Mouse (Mus musculus): ENCODE measurements around the gene Cxcl9.

Gene Cxcl9

DNA sequence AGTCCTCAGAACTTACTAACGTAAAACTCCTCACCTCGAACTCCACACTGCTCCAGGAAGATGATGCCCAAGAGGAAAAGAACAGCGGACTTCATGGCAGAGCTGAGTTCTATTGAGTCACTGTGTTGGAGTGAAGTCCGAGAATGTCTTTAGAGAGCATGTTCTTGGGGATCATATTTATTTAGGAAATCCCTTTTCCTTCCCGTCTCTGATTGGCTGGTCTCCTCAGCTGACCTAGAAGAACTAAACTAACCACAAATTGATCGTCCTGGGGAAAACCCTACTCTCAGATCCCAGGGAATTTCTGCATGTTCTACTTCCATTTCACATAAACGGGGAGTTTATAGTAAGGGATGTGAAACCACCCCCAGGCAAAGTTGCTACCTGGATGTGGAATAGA is at the start of gene Cxcl9:
Gene Cxcl9 (minus strand): TSS at position 151 of the 400 bp plus-strand sequence.
- DNase-seq (ENCODE audit: low read depth, low spot score), result no peak

DNA sequence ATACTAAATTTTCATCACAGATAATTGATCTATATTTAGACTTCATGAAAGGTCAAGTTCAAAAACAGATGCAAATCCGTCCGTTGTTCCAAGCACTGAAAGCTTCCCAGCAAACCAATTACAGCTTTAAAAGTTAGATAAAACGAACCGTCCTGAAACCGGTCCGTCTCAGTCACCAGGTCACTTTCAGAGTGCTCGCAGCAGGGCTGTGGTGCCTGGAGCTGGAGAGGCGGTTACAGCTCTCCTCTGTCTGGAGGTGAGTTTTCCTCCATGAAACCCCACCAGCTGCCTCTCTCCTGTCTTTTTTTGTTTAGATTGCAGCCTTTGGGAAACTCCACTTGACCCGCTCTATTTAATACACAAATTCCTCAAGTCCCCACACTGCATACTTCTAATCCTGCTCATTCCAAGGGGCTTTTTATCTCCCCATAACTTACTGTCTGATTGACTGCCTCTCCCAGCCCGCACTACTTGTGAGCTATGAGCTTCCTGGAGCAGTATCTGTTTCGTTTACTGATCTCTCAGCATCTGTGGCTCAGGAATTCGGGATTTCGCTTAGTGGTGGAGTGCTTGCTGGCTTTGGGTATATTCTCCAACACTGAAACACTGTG is 49.0 kb upstream of the Cxcl9 start:
- no peak for DNase-seq (ENCODE audit: low read depth, low spot score)

DNA sequence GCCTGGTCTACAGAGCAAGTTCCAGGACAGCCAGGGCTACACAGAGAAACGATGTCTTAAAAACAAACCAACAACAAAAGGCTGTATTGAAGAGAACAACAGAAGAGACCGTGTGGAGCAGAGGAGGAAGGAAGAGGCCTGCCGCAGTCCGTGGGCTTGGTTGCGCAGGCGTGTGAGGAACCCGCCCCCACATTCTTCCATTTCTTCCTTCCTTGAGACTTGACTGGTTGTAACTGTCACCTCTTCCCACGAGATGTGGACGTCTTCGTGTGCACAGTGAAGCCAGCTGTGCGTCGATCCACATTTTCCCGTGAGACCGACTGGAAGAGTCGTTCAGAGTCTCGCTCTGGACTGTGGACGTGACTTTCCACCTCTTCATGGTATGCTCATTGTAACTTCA is 47.5 kb upstream of the Cxcl9 start:
- DNase-seq (ENCODE audit: low read depth, low spot score), result peak; percentile 30

DNA sequence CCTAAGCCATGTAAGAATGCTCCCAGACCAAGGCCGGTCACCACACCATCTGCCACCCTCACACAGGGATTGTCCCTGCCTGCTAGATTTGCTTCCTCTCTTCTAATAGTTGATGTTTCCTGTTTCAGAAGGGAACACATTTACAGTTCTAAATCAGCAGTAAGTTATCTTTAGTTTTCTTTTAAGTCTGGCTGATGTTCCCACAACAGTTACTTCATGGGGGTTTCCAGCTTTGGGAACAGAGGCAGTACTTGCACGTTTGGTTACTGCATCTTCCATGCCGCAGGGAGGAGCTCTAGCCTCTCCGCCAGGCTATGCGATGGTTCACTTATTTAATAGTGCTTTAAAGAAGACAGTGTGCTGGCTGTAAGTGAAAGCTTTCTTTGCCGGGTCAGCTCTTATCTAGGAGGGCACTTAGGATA is 46.9 kb upstream of the Cxcl9 start:
- DNase-seq (ENCODE audit: low read depth, low spot score), result no peak

DNA sequence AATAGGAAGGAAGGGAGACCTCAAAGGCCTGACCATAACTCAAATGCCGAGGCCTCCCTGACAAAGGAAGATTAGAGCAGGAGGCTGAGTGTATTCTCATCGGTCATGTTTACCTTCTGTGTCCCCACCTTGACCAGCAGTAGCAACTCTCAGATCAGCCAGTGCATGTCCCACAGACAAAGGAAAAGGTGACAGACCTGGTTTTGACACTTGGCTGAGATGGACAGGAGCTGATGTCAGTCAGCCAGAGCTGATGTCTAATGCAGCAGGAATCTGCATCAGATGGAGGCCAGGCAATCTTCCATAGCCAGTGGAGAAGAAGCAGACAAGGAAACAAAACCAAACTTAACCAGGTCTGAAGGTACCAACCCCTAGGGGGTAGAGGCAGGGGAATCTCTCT is 44.7 kb upstream of the Cxcl9 start:
- DNase-seq (ENCODE audit: low read depth, low spot score), result no peak

DNA sequence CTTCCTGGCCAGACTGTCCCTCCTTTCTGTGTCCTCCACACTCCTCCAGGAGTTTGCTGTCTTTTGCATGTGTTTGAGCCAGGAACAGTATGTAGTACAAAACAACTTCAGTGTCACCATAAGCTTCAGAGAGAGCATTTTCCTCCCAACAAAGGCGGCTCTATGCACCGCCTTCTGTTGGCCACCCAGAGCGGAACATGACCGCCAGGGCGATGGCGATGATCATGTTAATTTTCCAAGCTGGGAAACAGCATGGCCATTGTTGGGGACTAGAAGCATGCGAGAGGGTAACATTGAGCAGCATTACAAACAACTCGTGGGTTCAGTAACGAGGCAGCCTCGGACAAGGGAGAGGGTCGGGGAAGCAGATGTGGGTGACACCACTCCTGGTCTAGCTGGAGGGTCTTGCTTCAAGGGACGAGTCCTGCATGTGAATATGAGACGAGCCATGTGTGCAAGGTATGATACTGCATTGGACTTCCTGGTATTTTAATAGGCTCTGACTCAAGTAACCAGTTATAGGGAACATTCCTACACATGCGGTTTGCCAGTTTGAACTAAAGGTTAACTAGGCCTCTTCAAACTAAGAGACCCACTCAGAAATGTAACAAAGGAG is 43.6 kb upstream of the Cxcl9 start:
- DNase-seq (ENCODE audit: low read depth, low spot score), result no peak

DNA sequence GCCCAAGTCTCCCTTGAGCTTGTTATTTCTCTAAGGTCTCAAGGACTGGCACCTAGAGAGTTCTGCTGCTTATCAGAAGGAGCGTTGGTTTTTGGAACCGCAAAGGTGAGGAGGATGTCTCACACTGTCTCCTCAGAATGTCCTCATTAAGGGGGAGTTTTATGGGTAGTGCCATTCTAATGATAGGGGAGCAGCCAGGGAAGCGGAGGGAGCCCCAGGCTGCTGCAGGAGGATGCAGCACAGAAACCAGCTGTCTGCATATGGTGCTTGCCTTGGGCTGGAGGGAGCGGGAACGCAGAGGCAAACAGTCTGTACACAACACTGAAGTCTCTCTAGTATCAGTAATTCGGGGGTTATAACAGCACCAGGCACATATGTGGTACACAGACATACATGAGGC is 43.0 kb upstream of the Cxcl9 start:
- DNase-seq (ENCODE audit: low read depth, low spot score), result no peak

DNA sequence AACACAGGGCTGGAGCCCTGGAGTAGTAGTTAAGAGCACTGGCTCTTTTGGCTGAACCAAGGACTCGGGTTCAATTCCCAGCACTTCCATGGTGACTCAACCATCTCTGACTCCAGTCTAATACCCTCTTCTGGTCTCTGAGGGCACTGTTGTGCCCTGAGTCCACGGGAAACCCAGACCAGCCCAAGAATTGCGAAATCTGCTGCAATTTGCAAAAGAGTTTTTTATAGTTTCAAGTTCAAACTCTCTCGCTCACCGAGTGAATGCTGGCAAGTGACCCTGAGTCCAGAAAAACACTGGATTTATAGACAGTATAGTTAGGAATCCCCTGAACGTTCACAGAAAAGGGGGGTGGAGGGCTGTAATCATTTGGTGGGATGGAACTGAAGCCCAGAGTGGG is 42.5 kb upstream of the Cxcl9 start:
- DNase-seq (ENCODE audit: low read depth, low spot score), result no peak

DNA sequence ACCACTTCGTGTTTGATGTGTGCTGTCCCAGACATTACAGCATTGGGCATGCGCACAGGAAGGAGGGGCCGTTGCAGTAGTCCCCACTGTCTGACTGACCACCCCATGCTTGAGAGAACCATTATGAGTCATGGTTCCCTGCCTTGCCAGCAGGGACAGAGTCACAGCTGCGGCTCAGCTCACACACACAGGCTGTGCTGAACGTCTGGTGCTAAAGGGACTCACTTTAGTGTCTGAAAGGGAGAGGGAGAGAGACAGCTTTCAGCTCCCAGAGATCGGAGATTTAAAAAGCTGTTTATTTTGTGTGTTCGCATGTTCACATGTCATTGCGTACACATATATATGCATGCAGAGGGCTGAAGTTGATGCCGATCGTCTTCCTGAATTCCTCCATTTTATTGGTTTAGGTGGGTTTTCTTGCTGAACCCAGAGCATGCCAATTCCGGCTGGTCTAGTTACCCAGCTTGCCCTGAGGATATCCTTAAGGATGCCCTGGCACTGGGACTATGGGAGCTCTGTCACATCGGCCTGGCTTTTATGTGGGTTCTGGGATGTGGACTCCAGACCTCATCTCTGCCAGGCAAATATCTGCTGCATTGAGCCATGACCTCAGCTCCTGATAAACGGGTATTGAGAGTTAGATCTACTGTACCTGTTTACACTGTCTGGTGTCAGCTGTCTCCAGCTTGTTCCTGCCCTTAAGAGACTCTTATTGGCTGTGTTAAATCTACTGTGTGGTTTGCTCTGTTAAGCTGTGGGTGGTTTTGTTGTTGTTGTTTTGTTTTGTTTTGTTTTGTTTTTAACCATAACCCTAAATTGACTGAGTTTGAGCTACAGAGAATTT is 41.5 kb upstream of the Cxcl9 start:
- no peak for DNase-seq (ENCODE audit: low read depth, low spot score)

DNA sequence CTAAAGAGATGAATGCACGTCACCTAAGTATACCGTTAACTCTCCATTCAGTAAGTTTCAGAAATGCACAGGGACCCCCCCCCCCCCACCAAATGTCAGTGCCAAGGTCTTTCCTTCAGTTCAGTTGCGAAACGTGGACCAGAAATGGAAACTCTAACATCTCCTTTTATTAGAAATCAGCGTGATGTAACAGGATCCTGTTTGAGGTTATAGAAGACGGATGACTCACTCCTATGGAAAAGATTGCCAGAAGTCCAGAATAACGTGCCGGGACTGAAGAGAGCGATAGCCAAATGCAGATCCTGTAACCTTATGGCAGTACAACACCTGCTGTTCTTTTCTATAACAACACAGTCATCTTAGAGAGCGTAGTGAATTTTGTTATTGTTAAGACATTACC is 40.5 kb upstream of the Cxcl9 start:
- no peak for DNase-seq (ENCODE audit: low read depth, low spot score)

DNA sequence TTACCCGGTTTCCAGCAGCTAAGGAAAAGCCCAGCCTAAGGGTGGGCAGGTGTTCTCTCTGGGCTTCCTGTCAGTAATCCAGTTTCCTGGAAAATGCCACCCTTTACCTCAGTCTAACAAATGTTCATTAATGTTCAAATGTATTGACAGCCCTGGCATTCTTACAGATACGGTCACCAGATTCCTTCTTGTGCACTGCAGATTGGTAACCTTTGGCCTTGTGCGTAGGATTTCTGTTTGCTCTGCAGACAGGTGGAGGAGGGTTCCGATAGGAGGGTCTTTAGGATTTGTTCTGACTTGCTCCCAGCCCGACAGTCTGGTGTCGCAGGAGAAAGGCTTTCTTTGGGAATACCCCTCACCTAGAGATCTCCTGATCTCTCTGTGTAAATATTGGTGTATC is 38.7 kb upstream of the Cxcl9 start:
- DNase-seq (ENCODE audit: low read depth, low spot score), result no peak

DNA sequence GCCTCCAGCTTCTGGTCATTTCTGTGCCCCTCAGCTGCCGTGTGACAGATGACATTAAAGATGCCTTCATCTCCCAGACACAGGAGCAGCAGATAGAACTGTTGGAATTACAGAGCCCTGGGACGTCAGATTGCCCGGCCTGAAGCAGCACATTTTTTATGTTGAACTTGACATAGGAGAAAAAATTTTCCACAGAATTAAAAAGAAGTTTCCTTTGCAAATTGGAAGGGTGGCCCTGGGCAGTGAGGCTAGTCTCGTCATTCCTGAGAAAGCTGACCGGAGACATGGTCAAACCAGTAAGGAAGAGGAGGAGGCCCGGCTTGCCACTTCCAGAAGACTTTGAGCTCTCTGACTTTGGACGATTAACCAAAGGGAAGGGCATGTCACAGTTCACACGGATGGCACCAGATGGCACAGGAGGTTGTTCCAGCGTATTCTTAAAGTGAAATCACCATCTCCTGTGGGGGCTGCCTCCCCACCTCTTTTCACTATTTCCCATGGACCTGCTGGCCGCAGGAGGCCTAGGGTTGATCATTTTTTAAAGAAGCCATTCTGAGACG is 37.3 kb upstream of the Cxcl9 start:
- no peak for DNase-seq (ENCODE audit: low read depth, low spot score)

DNA sequence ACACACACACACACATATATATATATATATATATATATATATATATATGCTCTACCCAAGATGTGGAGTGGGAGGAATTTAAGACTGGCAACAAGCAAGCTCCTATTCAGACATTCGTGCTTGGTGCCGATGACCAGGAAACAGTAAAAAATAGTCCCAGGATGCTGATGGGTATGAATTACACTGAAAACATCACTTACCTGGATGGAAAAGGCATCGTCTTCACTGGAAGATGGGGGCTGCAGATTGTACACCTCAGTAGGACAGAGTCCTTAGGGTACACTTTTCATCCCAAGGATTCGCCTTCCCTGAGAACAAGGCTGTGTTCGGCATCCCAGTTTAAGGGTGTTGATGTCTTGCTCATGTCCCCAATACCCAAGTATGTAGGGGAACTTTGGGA is 36.1 kb upstream of the Cxcl9 start:
- DNase-seq (ENCODE audit: low read depth, low spot score), result no peak

DNA sequence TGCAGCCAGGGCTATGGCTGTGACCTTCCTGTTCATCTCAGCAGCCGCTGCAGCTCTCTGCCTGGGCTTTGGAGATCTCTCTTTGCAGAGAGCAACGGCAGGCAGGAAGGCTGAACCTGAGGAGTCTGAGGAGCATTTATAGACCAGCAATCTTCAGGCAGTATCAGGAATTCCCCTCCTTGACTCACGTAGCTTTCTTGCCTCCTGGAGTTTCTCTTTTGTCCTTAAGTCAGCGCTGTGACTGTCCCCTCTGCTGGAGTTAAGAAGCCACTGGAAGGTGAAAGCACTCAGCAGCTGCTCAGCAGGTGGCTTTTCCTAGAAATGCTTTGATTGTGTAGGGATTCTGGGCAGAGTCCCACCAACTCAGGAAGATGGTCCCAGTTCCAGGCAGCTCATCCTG is 35.3 kb upstream of the Cxcl9 start:
- DNase-seq (ENCODE audit: low read depth, low spot score), result peak; percentile 82

DNA sequence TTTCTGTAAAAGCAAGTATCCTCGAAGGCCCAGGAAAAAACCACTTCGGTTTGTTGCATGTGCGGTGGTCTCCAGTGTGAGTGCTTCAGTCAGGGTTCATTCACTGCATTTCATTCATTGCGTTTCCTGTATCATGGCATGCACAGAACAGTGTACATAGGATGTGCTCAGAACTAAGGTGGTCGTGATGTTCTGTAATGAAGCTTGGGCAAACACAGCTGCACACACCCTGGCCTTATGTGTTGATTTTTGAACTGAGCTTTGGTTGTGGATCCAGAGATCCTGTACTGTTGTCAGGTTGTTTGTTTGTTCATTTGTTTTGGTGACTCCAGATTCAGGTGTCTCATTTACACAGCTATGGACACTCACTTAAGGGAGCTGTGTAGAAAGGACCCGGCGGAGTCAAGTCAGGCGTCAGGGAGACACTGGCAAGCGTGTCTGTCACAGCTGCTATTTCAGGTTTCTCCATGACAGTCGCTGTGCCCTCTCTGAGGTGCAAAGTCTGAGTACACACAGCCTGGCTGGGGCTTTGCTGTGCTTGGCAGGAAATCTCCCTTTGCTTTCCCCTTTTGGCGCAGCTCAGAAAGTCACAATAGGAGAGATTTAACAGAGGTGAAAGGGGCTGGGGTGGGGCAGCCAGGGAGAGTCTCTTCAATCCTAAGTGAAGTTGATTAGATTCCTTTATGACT is 31.0 kb upstream of the Cxcl9 start:
- DNase-seq (ENCODE audit: low read depth, low spot score), result peak; percentile 13

DNA sequence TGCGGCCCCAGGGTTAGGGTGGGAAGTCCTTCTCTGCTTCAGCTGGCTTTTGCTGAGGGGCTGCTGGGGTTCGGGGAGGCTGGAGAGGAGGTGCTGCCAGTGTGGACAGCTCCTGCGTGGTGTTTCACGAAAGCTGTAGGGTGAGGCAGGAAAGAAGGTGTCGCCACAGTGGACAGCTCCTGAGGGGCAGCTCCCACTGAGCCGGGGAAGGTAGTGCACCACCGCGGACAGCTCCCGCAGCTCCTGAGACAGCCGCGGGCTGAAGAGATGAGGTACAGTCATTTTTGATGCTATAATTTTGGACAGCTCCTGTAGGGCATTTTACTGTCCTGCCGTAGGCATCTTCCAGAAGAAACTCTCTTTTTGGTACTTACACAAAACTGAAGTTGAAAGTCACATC is 30.2 kb upstream of the Cxcl9 start:
- DNase-seq (ENCODE audit: low read depth, low spot score), result peak; percentile 74

DNA sequence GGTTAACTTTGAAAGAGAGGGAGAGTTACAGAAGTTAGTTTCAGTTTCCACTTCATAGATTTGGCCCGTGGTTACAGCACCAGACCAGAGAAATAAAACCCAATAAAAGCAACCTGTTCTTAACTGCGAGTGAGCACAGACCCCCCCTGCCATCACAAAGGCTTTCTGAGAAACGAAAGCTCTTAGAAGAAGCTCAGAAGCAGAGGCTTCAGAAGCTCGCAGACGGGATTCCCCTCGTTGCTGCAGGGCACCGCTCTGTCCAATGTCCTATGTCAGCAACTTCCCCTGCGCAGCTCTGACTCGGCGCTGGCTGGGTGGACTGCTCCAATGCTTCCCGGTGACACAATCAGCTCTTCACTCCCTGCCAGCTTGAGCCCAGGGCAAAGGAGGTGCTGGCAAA is 25.6 kb upstream of the Cxcl9 start:
- DNase-seq (ENCODE audit: low read depth, low spot score), result no peak

DNA sequence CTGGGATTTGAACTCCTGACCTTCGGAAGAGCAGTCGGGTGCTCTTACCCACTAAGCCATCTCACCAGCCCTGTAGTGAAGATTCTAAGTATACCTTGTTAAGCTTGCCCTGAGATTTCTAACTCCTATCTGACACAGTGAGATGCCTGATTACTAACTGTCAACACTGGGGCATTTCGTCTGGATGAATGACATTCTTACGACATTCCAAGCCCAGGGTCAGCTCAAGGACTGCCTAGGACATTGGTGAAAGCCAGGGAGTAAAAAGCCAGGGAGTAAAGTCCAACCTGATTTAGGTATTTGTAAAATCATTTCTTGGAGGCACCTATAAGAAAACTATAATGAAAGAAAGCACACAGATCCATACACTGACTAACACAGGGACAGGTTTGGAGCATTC is 24.8 kb upstream of the Cxcl9 start:
- DNase-seq (ENCODE audit: low read depth, low spot score), result peak; percentile 14

DNA sequence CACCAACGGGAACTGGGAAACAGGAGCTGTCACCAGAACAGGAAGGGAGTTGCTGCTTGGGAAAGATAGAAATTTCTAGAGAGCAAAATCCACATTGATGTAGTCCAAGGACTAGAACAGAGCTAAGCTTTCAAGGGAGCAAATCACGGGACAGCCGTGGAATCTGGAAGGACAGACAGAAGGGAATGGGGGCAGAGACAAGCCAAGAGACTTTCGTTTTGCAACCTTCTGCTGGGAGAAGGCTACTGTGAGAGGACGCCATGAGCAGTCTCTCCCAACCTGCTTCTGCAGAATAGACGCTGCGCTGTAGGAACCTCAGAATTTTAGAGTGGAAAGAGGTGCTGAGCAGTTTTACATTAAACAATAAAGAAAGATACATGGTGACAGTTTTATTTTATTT is 21.9 kb upstream of the Cxcl9 start:
- DNase-seq (ENCODE audit: low read depth, low spot score), result no peak

DNA sequence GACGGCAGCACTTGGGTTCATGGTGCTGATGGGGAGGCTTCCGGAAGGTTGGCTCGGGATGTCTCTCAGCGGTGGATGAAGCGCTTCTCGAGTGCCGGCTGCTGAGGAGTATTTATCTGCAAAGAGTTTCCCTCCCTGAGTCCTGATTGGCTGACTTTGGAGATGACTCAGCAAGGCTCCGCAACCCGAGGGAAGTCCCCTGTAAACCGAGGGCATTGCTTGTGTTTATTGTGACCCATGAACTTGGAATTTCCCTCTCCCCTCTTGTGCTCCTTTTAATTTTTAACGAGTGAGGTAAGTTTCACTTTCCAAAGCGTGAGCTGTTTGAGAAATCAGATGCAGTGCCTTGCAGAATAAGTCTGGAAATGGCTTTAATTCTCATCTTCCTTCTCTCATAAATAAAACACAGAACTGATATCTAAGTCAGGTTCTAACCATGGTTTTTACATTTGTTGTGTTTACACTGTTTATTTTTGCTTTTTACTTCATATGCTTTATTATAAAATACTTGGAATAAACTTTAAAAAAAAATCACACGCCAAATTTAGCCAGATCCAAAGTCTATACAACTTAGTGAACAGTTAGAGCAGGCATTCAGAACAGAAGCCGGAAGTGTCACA is 21.0 kb upstream of the Cxcl9 start, which contains the start of gene Cxcl10:
Gene Cxcl10 (minus strand): TSS at position 96 of the 620 bp plus-strand sequence.
- peak; percentile 82 for DNase-seq (ENCODE audit: low read depth, low spot score)

DNA sequence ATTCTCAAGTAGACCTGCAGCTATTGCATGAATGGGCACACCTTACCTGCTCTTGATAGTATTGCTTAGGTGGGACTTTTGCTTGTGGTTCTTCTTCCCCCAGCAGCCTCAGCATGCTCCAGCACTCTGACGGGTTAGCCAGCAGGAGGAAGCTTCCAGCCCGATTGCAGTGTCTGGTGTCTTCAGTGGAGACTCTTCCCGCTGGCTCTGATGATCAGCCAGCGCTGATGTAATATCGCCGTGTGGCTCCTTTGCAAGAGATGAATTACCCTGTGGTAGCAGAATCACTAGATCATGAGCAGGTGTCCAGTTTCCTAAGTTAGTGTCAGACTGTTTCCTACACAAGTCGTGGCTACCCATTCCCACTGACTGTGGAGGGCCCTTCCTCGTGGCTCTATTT is 17.1 kb upstream of the Cxcl9 start:
- DNase-seq (ENCODE audit: low read depth, low spot score), result no peak

DNA sequence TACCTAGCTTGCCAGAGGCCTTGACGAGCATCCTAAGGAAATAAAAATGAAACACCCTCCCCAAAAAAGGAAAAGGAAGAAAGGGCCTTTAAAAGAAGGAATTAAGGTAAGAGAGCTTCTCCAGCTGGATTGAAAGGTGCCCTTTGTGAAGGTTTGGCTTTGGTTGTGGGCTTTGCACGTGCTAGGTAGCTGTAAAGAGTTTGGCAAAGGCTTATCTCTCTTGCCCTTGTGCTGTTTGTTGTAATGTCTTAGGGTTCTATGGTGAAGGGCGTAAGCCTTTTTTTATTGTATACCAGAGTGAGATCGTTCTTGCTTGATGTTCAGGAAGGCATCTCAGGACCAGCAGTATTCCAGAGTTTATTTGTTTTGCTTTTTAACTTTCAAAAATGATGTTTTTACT is 12.7 kb upstream of the Cxcl9 start:
- no peak for DNase-seq (ENCODE audit: low read depth, low spot score)
